Mouse (Mus musculus) WW6 (cell line): ENCODE measurements around the gene Zfyve19.

Experiments
- DNase-seq: peaks from one replicate; pipeline ENCODE4 v3.0.0-alpha.2; 2013; ENCODE audit warnings: low read depth, low spot score

Zfyve19 gene

GRCm38 (mm10) chr2:119208344-119209175 is at the start of gene Zfyve19, which contains the start of gene Dnajc17:
Zfyve19 (plus strand) TSS chr2:119208617.
Dnajc17 (minus strand) TSS chr2:119208795.
- peak; percentile 86 for DNase-seq

GRCm38 (mm10) chr2:119161247-119161646 is 47.2 kb upstream of the Zfyve19 start:
- no peak for DNase-seq

DNA sequence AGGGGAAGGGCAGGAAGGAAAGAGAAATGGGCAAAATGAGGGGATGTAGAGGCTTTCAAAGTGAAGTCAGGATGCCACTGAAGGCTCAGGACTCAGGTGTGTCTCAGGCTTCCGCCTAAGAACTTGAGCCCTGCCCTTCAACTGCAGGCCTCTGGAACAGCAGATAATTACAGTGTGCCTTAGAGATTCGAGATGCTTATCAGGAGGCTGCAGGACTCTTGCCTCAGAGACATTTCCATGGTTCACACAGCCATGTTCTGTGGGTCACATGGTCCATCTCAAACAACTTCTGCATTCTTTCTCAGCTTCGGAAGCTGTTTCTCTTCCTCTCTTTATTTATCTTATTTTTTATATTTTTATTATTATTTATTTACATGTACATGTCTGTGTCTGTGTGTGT is 45.3 kb upstream of the Zfyve19 start:
- DNase-seq = no peak

DNA sequence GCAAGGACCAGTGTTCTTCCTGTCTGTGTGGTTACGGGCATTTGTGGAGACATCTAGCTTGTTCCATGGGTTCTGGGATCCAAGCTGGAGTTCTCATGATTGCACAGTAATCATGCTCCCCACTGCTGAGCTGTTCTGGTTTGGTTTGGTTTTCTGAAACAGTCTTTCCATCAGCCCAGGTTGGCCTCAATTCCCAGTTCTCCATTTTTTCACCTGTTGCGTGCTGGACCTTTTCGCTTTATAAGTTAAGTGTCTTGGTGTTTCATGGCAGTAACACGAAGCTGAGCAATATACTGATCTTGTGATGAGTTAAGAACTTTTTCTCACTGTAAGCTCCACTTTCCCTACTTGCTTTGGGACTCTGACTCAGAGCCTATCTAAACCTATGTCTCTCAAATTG is 44.4 kb upstream of the Zfyve19 start:
- no peak for DNase-seq

- no peak for DNase-seq
Observed at GRCm38 (mm10) chr2:119165401-119165800, 43.0 kb upstream of the Zfyve19 start.

DNA sequence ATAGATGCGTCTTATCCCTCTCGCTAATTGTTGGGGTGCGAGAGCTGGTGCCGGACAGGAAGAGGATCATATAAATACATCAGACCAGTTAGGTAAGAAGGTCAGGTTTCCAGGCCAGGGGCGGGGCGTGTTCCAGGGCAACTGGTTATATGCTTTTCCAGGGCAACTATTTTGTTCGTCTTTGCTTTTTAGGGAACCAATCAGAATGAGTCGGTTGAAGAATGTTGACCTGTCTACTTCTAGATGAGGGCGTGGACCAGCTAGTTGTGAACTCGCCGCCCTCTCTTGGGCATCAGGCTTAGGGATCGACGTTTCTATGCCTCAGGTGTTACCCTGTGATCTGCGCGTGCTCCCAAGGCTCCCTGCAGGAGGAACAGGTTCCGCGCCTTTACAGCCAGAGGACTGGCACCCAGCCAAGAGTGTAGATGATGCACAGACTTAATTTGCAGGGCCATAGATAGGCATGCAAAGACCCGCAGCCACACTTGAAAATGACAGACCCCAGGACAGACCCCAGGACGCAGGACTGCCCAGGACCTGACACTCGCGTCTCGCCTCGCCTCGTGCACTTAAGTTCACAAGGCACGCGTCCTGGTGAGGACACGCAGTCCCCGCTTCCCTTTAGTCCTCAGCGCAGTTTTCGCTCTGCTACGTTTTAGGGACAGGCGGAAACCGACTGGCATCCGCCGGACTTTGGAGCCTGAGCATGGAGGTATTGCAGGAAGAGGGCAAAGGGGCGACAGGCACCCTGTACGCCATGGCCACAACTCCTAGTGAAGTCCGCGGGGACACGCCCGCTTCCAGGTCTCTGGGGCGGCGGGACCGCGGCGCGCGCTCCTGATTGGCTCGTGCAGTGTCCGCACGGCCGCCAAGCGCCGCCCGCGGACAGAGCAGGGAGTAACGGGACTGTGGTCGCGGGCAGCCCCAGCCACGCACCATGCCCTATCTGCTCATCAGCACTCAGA is 41.2 kb upstream of the Zfyve19 start, which contains the start of gene Gchfr:
Gene Gchfr (plus strand): TSS at position 873 of the 965 bp plus-strand sequence.
- DNase-seq = no peak

DNA sequence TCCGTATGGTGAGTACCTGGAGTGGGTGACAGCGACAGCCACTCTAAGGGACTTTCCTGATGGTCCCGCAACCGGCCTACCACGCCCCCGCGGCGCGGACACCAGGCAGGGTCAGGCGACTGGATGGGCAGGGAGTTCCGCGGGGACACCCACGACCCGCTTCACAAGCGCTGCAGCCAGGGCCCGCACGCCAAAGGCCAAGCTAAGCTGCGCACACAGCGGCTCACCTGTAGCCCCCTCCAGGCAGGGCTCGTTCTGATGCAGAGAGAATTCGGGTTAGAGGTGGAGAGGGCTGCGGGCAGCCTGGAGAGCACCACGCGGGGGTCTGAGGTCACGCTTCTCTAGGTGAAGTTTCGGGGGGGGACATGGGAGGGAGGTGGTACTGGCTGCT is 40.6 kb upstream of the Zfyve19 start:
- no peak for DNase-seq

DNA sequence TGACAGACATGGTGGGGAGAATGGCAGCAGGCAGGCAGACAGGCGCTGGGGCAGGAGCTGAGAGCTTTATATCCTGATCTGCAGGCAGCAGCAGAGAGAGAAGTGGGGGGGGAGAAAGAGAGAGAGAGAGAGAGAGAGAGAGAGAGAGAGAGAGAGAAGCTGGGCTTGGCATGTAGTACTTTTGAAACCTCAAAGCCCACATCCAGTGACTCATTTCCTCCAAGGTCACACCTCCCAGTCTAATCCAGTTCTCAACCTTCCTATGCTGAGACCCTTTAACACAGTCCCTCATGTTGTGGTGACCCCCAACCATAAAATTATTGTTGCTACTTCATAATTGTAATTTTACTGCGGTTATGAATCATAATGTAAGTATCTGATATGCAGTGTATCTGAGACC is 38.1 kb upstream of the Zfyve19 start:
- no peak for DNase-seq

- no peak for DNase-seq
Observed at GRCm38 (mm10) chr2:119171574-119171973, 36.8 kb upstream of the Zfyve19 start.

DNA sequence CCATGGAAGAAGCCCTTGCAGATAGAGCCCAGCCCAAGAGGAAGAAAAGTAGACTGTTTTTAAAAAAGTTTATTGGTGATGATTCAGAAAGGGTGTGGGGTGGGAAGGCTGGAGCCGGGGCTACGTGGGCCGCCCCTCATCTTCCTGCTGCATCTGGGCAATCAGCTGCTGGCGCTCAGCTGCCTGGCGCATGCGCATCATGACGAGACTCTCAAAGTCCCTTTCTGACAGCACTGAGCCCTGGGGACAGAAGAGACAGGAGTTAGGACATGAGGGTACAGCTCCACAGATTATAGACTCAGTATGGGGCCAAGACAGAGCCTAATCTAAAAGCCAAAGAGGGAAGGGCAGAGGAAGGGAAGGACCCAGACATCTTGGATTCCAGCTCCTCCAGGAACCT is 36.0 kb upstream of the Zfyve19 start:
- no peak for DNase-seq

- no peak for DNase-seq
Observed at GRCm38 (mm10) chr2:119172862-119173576, 35.4 kb upstream of the Zfyve19 start.

GRCm38 (mm10) chr2:119173991-119174651 is 34.3 kb upstream of the Zfyve19 start, which contains the start of gene Gm14137:
Gm14137 (plus strand) TSS chr2:119174509.
- no peak for DNase-seq

DNA sequence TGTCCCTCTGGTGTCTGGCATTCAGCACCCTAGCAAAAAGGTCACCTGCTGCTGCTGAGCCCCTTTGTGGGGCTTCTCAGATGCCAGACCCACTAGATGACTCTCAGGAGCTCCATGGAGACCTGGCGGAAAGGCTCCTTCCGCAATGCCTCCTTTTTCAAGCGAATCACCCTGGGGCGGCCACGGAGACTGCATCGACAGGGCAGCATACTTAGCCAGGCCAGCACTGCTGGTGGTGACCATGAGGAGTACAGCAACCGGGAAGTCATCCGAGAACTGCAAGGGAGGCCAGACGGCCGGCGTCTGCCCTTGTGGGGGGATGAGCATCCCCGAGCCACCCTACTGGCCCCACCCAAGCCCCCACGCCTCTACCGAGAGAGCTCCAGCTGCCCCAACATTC is 33.6 kb upstream of the Zfyve19 start:
- no peak for DNase-seq

- DNase-seq = no peak
Observed at GRCm38 (mm10) chr2:119175614-119176013, 32.8 kb upstream of the Zfyve19 start.

- DNase-seq = no peak
Observed at GRCm38 (mm10) chr2:119176761-119177160, 31.7 kb upstream of the Zfyve19 start.

GRCm38 (mm10) chr2:119177384-119177939 is 31.0 kb upstream of the Zfyve19 start:
- DNase-seq = no peak

- DNase-seq = no peak
Observed at GRCm38 (mm10) chr2:119182914-119183313, 25.5 kb upstream of the Zfyve19 start.

DNA sequence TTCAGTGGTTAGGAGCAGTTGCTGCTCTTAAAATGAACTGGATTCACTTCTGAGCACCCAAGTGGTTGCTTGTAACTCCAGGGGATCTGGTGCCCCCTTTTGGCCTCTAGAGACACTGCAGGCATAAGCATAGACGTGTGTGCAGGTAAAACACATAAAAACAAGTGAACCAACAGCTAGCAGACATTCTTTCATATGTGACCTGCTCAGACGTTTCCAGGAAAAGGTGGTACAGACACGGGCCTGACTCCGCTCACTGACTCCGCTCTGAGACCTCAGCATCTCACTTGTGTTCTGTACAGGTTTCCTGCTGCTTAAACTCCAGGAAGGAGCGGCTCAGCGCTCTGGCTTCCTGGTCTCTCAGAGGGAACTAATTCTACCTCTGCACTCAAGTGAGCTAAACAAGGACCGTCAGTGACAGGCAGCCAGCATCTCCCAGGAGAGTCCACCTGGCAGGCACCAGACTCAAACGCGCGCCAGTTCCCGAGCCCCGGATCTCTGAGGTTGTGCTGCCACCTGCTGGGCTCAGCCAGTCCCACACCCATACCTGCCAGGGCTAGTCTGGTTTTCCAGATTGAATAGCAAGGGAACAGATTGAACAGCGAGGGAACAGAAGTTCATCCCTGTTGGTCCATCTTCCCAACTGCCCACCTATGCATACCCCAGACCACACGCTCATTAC is 19.2 kb upstream of the Zfyve19 start:
- DNase-seq = no peak

DNA sequence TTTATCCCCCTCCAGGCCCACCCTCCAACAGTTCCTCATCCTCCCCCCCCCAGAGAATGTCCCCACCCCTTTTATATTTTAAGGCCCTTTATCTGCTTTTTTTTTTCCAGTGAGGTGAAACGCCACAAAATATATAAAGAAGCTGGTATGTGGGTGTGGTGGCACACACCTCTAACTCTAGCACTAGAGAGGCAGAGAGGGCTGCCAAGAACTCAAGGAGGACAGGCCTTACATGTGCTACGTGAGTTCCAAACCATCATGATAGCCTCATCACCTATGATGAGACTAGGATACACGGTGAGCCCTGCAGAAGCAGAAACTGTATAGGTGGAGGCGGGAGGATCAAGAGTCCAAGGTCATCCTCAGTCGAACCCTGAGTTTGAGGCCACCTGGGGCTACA is 17.4 kb upstream of the Zfyve19 start:
- no peak for DNase-seq

DNA sequence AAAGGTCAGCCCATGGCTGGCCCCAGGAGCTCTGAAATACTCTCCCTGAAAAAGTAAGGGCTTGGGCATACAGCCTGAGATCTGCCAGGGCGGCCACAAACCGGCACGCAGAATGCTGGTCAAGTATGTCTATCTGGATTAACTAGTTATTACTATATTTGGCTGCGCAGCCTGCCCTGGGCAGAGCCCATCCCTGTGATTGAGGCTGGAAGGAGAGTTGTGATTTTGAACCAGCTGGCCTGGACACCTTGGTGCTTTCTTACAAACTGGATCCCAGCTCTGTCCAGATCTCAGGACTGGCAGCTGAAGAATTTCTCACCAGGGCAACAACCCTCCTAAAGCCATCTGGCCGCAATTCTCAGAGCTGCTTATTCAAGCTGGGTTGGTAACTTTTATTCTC is 14.3 kb upstream of the Zfyve19 start:
- DNase-seq = no peak
